In genomic region chr1:181012416-181012815, GRCm38 (mm10) we compare ENCODE assay signal across 25 mouse cellular contexts. TPM values are rescaled to one million over a fixed set of nuclear protein-coding genes. Genes with fewer than 3 reads are reported as not detected.
"Had no signal": no experiment of that assay in that cellular context is flagged by ENCODE, and none has a peak within 500 bp of the region (broad histone marks: within the 10 kb centered on the region; RNA-seq: fewer than 3 reads in every experiment).

No protein-coding gene starts in this region.

- H3K9me3 ChIP-seq: midbrain, embryonic 10.5 days; midbrain, embryonic 12.5 days; neural tube, embryonic 13.5 days; neural tube, embryonic 15.5 days had no signal

- ATAC-seq: midbrain, embryonic 16.5 days had no signal

- H3K36me3 ChIP-seq: midbrain, embryonic 10.5 days; midbrain, embryonic 12.5 days; neural tube, embryonic 13.5 days; neural tube, embryonic 15.5 days had no signal

- H3K4me3 ChIP-seq: midbrain, embryonic 10.5 days; midbrain, embryonic 12.5 days; myocyte; neural tube, embryonic 13.5 days; neural tube, embryonic 15.5 days had no signal

- H3K9ac ChIP-seq: lung, embryonic 14.5 days; midbrain, embryonic 12.5 days; neural tube, embryonic 13.5 days; neural tube, embryonic 15.5 days had no signal

- H3K27me3 ChIP-seq: neural tube, embryonic 13.5 days; neural tube, embryonic 15.5 days had no signal

- H3K4me2 ChIP-seq: lung, embryonic 14.5 days; midbrain, embryonic 12.5 days; neural tube, embryonic 13.5 days; neural tube, embryonic 15.5 days had no signal

- H3K27ac ChIP-seq: midbrain, embryonic 10.5 days; midbrain, embryonic 12.5 days; neural tube, embryonic 13.5 days; neural tube, embryonic 15.5 days had no signal

- DNase-seq: lung, adult 18-20 months; lung, embryonic 14.5 days; lung, postnatal 10 days; lung, postnatal 4 days; midbrain, embryonic 14.5 days; retina, postnatal 1 day; right cerebral cortex, adult 18-20 months; right cerebral cortex, postnatal 25 days; right cerebral cortex, postnatal 4 days; spleen, adult 18-20 months; thymus, adult 2 months; thymus, postnatal 25 days; thymus, postnatal 4 days had no signal

RNA-seq across cellular contexts. Expression of gene Ephx1, which starts 8.3 kb away (rescaled TPM):
- total RNA-seq: megakaryocyte-erythroid progenitor cell, adult 5-6 weeks had no signal

RNA-seq across cellular contexts. Expression of gene 9130409I23Rik, which starts 38.6 kb away (rescaled TPM):
- total RNA-seq: megakaryocyte, adult 5-6 weeks; megakaryocyte-erythroid progenitor cell, adult 5-6 weeks had no signal
- polyA plus RNA-seq: lung, embryonic 16.5 days; midbrain, embryonic 10.5 days; midbrain, embryonic 12.5 days; midbrain, embryonic 14.5 days; midbrain, embryonic 16.5 days; myocyte; neural tube, embryonic 11.5 days; neural tube, embryonic 13.5 days; small intestine, adult 2 months; stomach, embryonic 14.5 days had no signal
